Mouse (Mus musculus) MEL (cell line): ENCODE measurements at regions not wholly inside any gene's neighbourhood (a gene's known extent, or its start where the extent isn't known, plus 50 kb on each side); places are given as distances from the start of the nearest gene placed in this dataset.
A peak's percentile ranks its signal among the peaks of the same experiment; 100 is the strongest.

Experiments
- DNase-seq: peaks from one replicate; pipeline ENCODE4 v3.0.0; 2011; ENCODE audit warnings: low read depth, low spot score
- H3K27ac ChIP-seq: 2 replicates; pipeline ENCODE4 v1.5.1; 2012; ENCODE audit warnings: low read depth, mild to moderate bottlenecking, control low read depth, low read length, moderate library complexity; ENCODE audit not compliant: control insufficient read depth
- H3K27me3 ChIP-seq, 2 experiments: fragments of 150-350 bp in 1 of 2; sonication (generic) in 1 of 2; 2 replicates each; pipeline ENCODE4 v1.6.1; 2012; ENCODE audit warnings: low read length in 2 of 2, mild to moderate bottlenecking in 2 of 2, improper control_type of control experiment in 1 of 2, moderate library complexity in 1 of 2; ENCODE audit not compliant: insufficient read depth in 2 of 2, control insufficient read depth in 1 of 2
- H3K36me3 ChIP-seq, 2 experiments: 2 replicates each; pipeline ENCODE4 v1.6.1; 2012 to 2014; ENCODE audit warnings: low read length in 2 of 2, improper control_type of control experiment in 1 of 2, inconsistent platforms in 1 of 2, mild to moderate bottlenecking in 1 of 2; ENCODE audit not compliant: insufficient read depth in 2 of 2, control insufficient read depth in 1 of 2
- H3K4me1 ChIP-seq, 2 experiments: fragments of 150-350 bp in 1 of 2; sonication (generic) in 1 of 2; 2 replicates each; pipeline ENCODE4 v1.6.1; 2012; ENCODE audit warnings: low read length in 2 of 2, improper control_type of control experiment in 1 of 2, mild to moderate bottlenecking in 1 of 2; ENCODE audit not compliant: insufficient read depth in 2 of 2, control insufficient read depth in 1 of 2
- H3K4me3 ChIP-seq, 2 experiments: fragments of 150-350 bp in 1 of 2; sonication (generic) in 1 of 2; 2 replicates each; pipeline ENCODE4 v1.5.1; 2012; ENCODE audit warnings: low read depth in 2 of 2, low read length in 2 of 2, mild to moderate bottlenecking in 2 of 2, moderate library complexity in 2 of 2, control low read depth in 1 of 2, improper control_type of control experiment in 1 of 2; ENCODE audit not compliant: control insufficient read depth in 1 of 2, insufficient read depth in 1 of 2
- H3K79me2 ChIP-seq: 2 replicates; pipeline ENCODE4 v1.6.1; 2012; ENCODE audit warnings: mild to moderate bottlenecking, low read length, moderate library complexity; ENCODE audit not compliant: control insufficient read depth, poor library complexity, insufficient read depth
- H3K9ac ChIP-seq: 2 replicates; pipeline ENCODE4 v1.6.1; 2012; ENCODE audit warnings: low read depth, mild to moderate bottlenecking, control low read depth, low read length, moderate library complexity; ENCODE audit not compliant: control insufficient read depth, poor library complexity, severe bottlenecking
- H3K9me3 ChIP-seq: fragments of 150-350 bp; sonication (generic); replicated peaks from 2 replicates; pipeline ENCODE4 v1.6.1; 2012; ENCODE audit warnings: mild to moderate bottlenecking, low read length, improper control_type of control experiment, moderate library complexity; ENCODE audit not compliant: insufficient read depth
- BHLHE40 ChIP-seq: IDR thresholded peaks from 2 replicates; pipeline ENCODE4 v1.6.1; 2012; ENCODE audit warnings: low read depth, mild to moderate bottlenecking, inconsistent platforms, low read length, improper control_type of control experiment, borderline replicate concordance
- CHD2 ChIP-seq: IDR thresholded peaks from 2 replicates; pipeline ENCODE4 v1.6.1; 2011; ENCODE audit warnings: low read length, improper control_type of control experiment
- CTCF ChIP-seq, 3 experiments: IDR thresholded peaks in 2 of 3; conservative IDR thresholded peaks in 1 of 3; 2 replicates each; pipeline ENCODE4 v1.5.1; 2011 to 2012; ENCODE audit warnings: low read length in 3 of 3, low read depth in 2 of 3, mild to moderate bottlenecking in 2 of 3, improper control_type of control experiment in 1 of 3, inconsistent platforms in 1 of 3, mixed read lengths in 1 of 3, moderate library complexity in 1 of 3; ENCODE audit not compliant: control insufficient read depth in 1 of 3, insufficient read depth in 1 of 3, poor library complexity in 1 of 3, severe bottlenecking in 1 of 3
- ELF1 ChIP-seq: IDR thresholded peaks from 2 replicates; pipeline ENCODE4 v1.6.1; 2014; ENCODE audit warnings: low read depth, mild to moderate bottlenecking, inconsistent platforms, low read length, improper control_type of control experiment, moderate library complexity
- GABPA ChIP-seq: IDR thresholded peaks from 2 replicates; pipeline ENCODE4 v1.6.1; 2012; ENCODE audit warnings: low read depth, mild to moderate bottlenecking, inconsistent platforms, low read length, improper control_type of control experiment, moderate library complexity
- GATA1 ChIP-seq: IDR thresholded peaks from 2 replicates; pipeline ENCODE4 v1.6.1; 2011; ENCODE audit warnings: low read depth, low read length, improper control_type of control experiment
- HCFC1 ChIP-seq: IDR thresholded peaks from 2 replicates; pipeline ENCODE4 v1.6.1; 2012; ENCODE audit warnings: low read depth, mild to moderate bottlenecking, inconsistent platforms, low read length, improper control_type of control experiment, moderate library complexity
- MAZ ChIP-seq: IDR thresholded peaks from 2 replicates; pipeline ENCODE4 v1.6.1; 2012; ENCODE audit warnings: low read depth, mild to moderate bottlenecking, inconsistent platforms, low read length, improper control_type of control experiment
- MEF2A ChIP-seq: IDR thresholded peaks from 2 replicates; pipeline ENCODE4 v1.6.1; 2014; ENCODE audit warnings: low read depth, mild to moderate bottlenecking, inconsistent platforms, low read length, improper control_type of control experiment; ENCODE audit not compliant: poor library complexity, insufficient replicate concordance, severe bottlenecking; ENCODE audit errors: extremely low read depth
- MXI1 ChIP-seq: IDR thresholded peaks from 2 replicates; pipeline ENCODE4 v1.6.1; 2011; ENCODE audit warnings: mild to moderate bottlenecking, low read depth, low read length, improper control_type of control experiment
- NRF1 ChIP-seq: IDR thresholded peaks from 2 replicates; pipeline ENCODE4 v1.6.1; 2014; ENCODE audit warnings: low read depth, mild to moderate bottlenecking, inconsistent platforms, low read length, improper control_type of control experiment, moderate library complexity; ENCODE audit not compliant: poor library complexity, insufficient read depth, severe bottlenecking
- POLR2A ChIP-seq, 2 experiments: IDR thresholded peaks; 2 replicates each; pipeline ENCODE4 v1.6.1; 2011 to 2012; ENCODE audit warnings: low read length in 2 of 2, mild to moderate bottlenecking in 2 of 2, control low read depth in 1 of 2, improper control_type of control experiment in 1 of 2, low read depth in 1 of 2, moderate library complexity in 1 of 2; ENCODE audit not compliant: control insufficient read depth in 1 of 2, insufficient read depth in 1 of 2, poor library complexity in 1 of 2
- POLR2AphosphoS5 ChIP-seq: IDR thresholded peaks from 2 replicates; pipeline ENCODE4 v1.6.1; 2012; ENCODE audit warnings: low read depth, borderline replicate concordance, mild to moderate bottlenecking, inconsistent platforms, low read length, moderate library complexity, mixed read lengths
- RAD21 ChIP-seq: IDR thresholded peaks from 2 replicates; pipeline ENCODE4 v1.6.1; 2011; ENCODE audit warnings: mild to moderate bottlenecking, low read depth, low read length, improper control_type of control experiment
- RCOR1 ChIP-seq: IDR thresholded peaks from 2 replicates; pipeline ENCODE4 v1.6.1; 2012; ENCODE audit warnings: low read depth, mild to moderate bottlenecking, inconsistent platforms, low read length, improper control_type of control experiment
- SMC3 ChIP-seq: IDR thresholded peaks from 2 replicates; pipeline ENCODE4 v1.6.1; 2011; ENCODE audit warnings: low read depth, low read length, improper control_type of control experiment
- TBP ChIP-seq: IDR thresholded peaks from 2 replicates; pipeline ENCODE4 v1.8.0; 2011; ENCODE audit warnings: low read depth, low read length, improper control_type of control experiment
- UBTF ChIP-seq: IDR thresholded peaks from 2 replicates; pipeline ENCODE4 v1.6.1; 2012; ENCODE audit warnings: low read depth, mild to moderate bottlenecking, inconsistent platforms, low read length, improper control_type of control experiment, moderate library complexity, borderline replicate concordance; ENCODE audit not compliant: insufficient read depth
- USF2 ChIP-seq, 2 experiments: IDR thresholded peaks; 2 replicates each; pipeline ENCODE4 v1.6.1; 2011 to 2012; ENCODE audit warnings: improper control_type of control experiment in 2 of 2, low read length in 2 of 2, borderline replicate concordance in 1 of 2, inconsistent platforms in 1 of 2, low read depth in 1 of 2, mild to moderate bottlenecking in 1 of 2; ENCODE audit not compliant: insufficient read depth in 1 of 2
- ZC3H11A ChIP-seq: IDR thresholded peaks from 2 replicates; pipeline ENCODE4 v1.6.1; 2012; ENCODE audit warnings: low read depth, mild to moderate bottlenecking, inconsistent platforms, low read length, improper control_type of control experiment

- H3K9me3 ChIP-seq, result no peaks in the 10 kb centered on the region
- TF ChIP-seq CTCF (IDR thresholded peaks at IDR 0.05 in 2 of 3, conservative IDR thresholded peaks at IDR 0.05 in 1 of 3; ENCODE audit: control insufficient read depth in 1 of 3, insufficient read depth in 1 of 3, low read depth in 2 of 3, low read length in 3 of 3, poor library complexity in 1 of 3, severe bottlenecking in 1 of 3), result peak in 2 of 3 experiments; percentile 64 to 70; a peak in 4 of 6 replicates
- TF ChIP-seq SMC3, result peak; percentile 50
- peak; percentile 23; the same call in 1 of the 2 replicates for TF ChIP-seq ZC3H11A
- TF ChIP-seq POLR2AphosphoS5, result no peak
- TF ChIP-seq HCFC1, result no peak
- no peak for TF ChIP-seq CHD2
- peak; percentile 72 for TF ChIP-seq RAD21
- TF ChIP-seq, all 39 proteins: peak for 4
- Histone ChIP-seq H3K4me3 (no peak overlapping the region), H3K27ac (no peak overlapping the region), H3K4me1 (no peaks in the 10 kb centered on the region), H3K79me2 (no peaks in the 10 kb centered on the region), H3K9ac (no peak overlapping the region), H3K36me3 (no peaks in the 10 kb centered on the region), H3K27me3 (peaks cover 0 to 5% of the 10 kb centered on the region in 2 experiments; a peak in 1 of 4 replicates)
- DNase-seq, result peak; percentile 49
Measured at GRCm38 (mm10) chr11:17460024-17460919, 202.9 kb downstream of the C1d start.

GRCm38 (mm10) chr11:17460920-17461279 lies 203.5 kb downstream of the C1d start:
- no peaks in the 10 kb centered on the region for H3K9me3 ChIP-seq
- TF ChIP-seq MXI1, result no peak
- no peak for TF ChIP-seq NRF1
- no peak for TF ChIP-seq TBP
- TF ChIP-seq RCOR1, result no peak
- TF ChIP-seq UBTF, result no peak
- no peak for TF ChIP-seq USF2 (IDR thresholded peaks at IDR 0.05; ENCODE audit: borderline replicate concordance in 1 of 2, insufficient read depth in 1 of 2, low read depth in 1 of 2, low read length in 2 of 2)
- TF ChIP-seq CTCF (IDR thresholded peaks at IDR 0.05 in 2 of 3, conservative IDR thresholded peaks at IDR 0.05 in 1 of 3; ENCODE audit: control insufficient read depth in 1 of 3, insufficient read depth in 1 of 3, low read depth in 2 of 3, low read length in 3 of 3, poor library complexity in 1 of 3, severe bottlenecking in 1 of 3), result no peak
- no peak for TF ChIP-seq GATA1
- no peak for TF ChIP-seq ELF1
- no peak for TF ChIP-seq GABPA
- TF ChIP-seq MEF2A, result no peak
- TF ChIP-seq POLR2A (IDR thresholded peaks at IDR 0.05; ENCODE audit: control insufficient read depth in 1 of 2, insufficient read depth in 1 of 2, low read depth in 1 of 2, low read length in 2 of 2, poor library complexity in 1 of 2), result no peak
- no peak for TF ChIP-seq MAZ
- no peak for TF ChIP-seq BHLHE40
- no peak for DNase-seq
- no peak overlapping the region for H3K4me3 ChIP-seq
- no peak overlapping the region for H3K27ac ChIP-seq
- H3K36me3 ChIP-seq, result no peaks in the 10 kb centered on the region
- H3K4me1 ChIP-seq, result no peaks in the 10 kb centered on the region
- H3K9ac ChIP-seq, result no peak overlapping the region
- H3K27me3 ChIP-seq, result peaks cover 0 to 5% of the 10 kb centered on the region in 2 experiments; a peak in 1 of 4 replicates
- H3K79me2 ChIP-seq, result no peaks in the 10 kb centered on the region
